Mouse (Mus musculus): ENCODE results near the gene Efhc2.

Efhc2 gene

DNA sequence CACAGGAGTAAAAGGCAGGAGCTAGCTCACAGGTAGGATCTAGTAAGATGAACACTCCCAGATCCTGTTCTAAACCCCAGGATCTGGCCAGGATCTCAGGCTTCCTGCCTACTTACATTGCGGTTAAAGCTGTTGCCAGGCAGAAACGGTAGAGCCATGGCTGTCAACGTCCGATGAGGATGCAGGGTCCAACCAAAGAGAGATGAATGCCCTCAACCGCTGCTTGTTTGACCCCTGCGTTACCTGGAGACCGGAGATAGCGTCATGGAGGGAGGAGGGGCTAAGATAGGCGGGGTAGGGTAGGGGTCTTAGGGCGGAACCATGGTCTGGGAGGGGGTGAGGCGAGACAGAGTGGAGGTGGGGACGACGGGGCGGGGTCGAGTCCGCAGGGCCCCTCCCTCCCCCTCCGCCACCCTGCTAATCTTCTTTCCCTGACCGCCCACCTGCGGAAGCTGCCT lies at the start of gene Efhc2:
Efhc2 (minus strand) TSS at position 243 of the 458 bp plus-strand sequence.
- no peak for DNase-seq (ENCODE audit: low spot score in 2 of 2)

DNA sequence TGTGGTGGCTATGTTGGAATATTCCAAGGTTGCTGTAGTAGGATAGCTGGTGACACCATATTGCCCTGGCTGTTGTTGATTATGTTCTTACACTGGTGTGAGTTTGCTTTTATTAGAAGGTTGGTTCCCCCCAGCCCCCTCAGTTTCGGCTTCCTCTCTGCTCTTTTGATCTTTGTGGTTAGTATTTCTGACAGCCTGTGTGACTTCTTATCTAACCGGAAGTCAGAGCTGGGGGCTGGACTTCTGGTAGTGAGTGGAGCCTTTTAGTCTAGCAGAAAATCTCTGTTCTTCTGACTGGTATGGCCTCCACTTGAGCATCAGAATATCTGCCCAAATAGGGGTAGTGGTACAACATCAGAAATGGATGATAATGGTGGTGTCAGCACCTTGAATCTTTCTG lies 45.9 kb upstream of the Efhc2 start:
- no peak for DNase-seq (ENCODE audit: low spot score in 2 of 2)

- no peak for DNase-seq (ENCODE audit: low spot score in 2 of 2)
Observed at GRCm38 (mm10) chrX:17300349-17300880, 18.8 kb downstream of the Efhc2 start.

- no peak for DNase-seq (ENCODE audit: low spot score in 2 of 2)
Observed at GRCm38 (mm10) chrX:17283899-17284298, 35.3 kb downstream of the Efhc2 start.

DNA sequence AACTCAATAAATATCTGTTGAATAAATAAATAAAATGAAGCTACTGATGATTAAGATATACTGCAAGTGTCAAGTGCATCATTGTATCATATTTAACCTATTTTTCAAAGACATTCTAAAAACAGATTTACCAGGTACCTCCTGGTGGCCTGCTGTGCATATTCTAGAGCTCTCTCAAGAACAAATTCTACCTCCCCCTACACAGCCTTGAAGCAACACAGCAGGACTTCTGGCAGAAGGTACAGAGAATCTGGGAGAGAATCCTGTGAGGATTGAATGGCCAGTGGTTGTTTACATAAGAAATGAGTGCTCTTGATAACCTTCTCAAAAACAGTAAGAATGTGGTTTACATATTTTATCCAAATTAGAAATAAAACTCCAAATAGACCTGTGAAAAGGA lies 94.0 kb downstream of the Efhc2 start:
- DNase-seq (ENCODE audit: low spot score in 2 of 2), result no peak

GRCm38 (mm10) chrX:17217451-17217850 lies 101.7 kb downstream of the Efhc2 start:
- DNase-seq (ENCODE audit: low spot score in 2 of 2), result no peak

DNA sequence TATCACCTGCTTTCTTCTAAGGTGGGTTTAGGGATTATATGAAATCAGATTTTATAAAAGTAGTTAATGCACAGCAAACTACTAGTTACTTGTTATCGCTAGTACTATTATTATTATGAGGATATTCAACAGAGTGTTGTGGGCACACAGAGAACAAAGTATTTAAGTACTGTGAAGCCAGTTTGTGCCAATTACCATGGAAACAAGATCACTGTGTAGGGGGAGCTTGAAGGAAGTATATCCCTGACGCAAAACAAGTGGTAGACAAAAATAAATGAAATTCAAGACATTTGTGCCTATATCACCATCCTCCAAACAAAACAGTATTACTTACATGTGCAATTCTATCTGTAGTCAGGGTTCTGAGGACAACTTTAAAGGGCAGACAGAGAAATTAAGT lies 105.7 kb downstream of the Efhc2 start:
- no peak for DNase-seq (ENCODE audit: low spot score in 2 of 2)

DNA sequence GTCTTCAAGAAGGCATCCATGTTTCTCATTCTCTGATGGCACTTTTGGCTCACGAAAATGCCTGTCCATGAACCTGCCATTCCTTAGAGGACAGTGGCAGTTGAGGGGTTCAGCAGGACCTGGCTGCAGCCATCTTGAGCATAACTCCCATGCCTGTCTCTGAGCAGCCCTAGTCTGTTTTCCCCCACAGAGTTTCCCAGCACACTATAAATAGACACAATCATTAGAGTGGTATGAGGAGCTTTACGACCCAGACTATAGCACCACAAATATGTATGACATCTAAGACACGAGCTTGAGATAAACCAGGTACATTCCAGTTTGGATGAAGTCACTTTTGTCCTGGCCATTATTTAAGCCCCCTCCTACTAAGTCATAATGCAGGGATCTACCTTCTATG lies 143.4 kb downstream of the Efhc2 start:
- no peak for DNase-seq (ENCODE audit: low spot score in 2 of 2)

- no peak for DNase-seq (ENCODE audit: low spot score in 2 of 2)
Observed at GRCm38 (mm10) chrX:17165638-17166037, 153.5 kb downstream of the Efhc2 start.

All from urinary bladder, postnatal 36 days (tissue).